Mouse (Mus musculus) spleen, adult 2 months (tissue): Measurements from ENCODE around the gene Mpv17l2.

Experiments
- CTCF ChIP-seq: fragments of 200-500 bp; IDR thresholded peaks from 2 replicates; pipeline ENCODE4 v1.5.1; 2011; ENCODE audit warnings: mild to moderate bottlenecking, inconsistent platforms; ENCODE audit not compliant: insufficient read depth, insufficient read length, insufficient replicate concordance; ENCODE audit errors: extremely low read depth
- POLR2A ChIP-seq: fragments of 200-500 bp; IDR thresholded peaks from 2 replicates; pipeline ENCODE4 v1.6.1; 2011; ENCODE audit warnings: low read depth, low read length, inconsistent platforms

DNA sequence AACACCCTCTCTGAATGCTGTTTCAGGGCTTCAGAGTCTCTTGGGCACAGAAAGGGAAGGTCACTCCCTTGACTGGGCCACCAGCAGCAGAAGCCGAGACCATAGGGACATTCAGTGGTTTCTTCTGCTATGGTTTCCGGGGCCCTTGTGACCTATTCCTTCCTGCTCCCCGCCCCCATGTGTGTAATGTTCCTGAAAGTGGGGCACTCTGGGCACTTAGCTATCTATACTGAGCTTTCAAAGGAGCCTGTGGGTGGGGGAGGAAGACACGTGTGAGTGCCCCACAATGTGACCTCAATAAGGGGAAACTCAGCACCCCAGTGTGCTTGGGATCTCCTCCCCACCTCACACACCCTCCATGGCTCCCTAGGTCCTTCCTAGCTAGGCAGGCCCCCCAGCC lies 45.8 kb upstream of the Mpv17l2 start:
- no peak for TF ChIP-seq POLR2A
- TF ChIP-seq CTCF: no peak
